Mouse (Mus musculus): ENCODE results near the gene Hmcn1.

The Hmcn1 gene

DNA sequence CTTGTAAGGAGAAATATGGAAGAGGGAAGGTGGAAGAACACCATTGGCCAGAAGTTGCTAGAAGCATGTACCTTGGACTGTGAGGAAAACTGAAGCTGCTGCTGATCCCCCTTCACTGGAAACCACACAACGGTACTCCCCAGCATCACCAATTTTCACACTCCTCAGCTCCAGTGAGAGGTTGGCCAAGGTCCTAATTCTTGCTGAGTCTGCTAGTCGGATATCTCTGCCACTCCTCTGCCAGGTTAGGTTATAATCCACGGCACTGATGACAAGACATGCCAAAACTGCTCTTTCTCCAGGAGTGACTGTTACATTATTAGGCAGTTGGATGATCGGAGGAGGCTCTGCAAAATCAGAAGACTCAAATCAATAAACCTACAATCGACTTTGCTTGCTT, 194.6 kb downstream of the Hmcn1 start:
- TF ChIP-seq GATA4 (IDR thresholded peaks at IDR 0.05; ENCODE audit: insufficient replicate concordance, low read length): no peak

DNA sequence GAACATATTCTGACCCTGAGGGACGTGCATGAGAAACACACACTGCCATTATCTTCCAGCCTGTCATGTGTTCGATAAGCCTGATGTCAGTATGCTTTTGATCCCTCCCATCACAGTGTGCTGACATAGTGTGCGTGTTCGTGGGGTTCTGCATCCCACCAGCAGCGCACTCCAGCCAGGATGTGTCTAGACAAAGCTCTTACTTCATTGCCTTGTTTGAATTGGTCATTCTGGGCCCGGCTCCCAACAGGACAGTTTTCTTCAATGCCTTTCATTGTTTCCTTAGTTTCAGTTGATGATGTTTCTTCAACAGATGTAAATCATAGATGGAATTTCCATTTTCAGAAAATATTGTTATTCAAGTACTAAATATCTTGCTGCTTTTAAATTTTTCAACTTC, 206.5 kb downstream of the Hmcn1 start:
- no peak for TF ChIP-seq GATA4 (IDR thresholded peaks at IDR 0.05; ENCODE audit: insufficient replicate concordance, low read length)

DNA sequence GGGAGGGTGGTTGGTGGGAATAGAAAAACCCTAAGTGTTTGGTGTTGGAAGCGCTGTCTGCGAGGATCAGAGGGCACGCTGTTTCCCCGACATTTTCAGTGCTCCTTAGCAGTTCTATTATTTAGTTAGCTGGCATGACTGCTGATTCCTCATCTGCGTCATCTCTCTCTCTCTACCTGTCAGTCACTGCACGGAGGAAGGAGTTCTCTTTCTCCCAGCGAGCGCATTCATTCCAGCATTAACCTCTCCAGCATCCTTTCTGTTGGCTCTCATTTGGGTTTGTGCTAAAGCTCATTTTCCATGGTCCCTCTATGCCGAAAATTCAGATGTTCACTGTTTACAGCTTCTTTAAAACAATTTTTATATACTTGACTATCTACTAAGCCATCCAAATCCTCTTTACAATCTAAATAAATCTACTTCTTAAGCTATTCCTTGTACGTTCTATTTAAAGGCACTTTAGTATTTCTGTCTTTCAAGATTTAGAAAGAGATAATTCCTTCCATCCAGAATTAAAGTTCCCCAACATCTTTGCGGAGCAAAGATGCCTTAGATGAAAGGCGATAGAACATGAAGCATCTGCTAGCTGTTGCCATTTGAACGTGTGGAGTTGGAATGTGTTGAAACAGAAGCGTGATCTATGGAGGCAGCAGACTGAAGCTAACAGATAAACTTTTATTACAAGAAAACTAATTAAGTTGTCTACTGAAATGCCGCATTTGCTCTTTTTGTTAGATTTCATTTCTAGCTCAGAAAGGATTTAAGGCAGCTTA, 210.0 kb downstream of the Hmcn1 start:
- no peak for TF ChIP-seq GATA4 (IDR thresholded peaks at IDR 0.05; ENCODE audit: insufficient replicate concordance, low read length)

DNA sequence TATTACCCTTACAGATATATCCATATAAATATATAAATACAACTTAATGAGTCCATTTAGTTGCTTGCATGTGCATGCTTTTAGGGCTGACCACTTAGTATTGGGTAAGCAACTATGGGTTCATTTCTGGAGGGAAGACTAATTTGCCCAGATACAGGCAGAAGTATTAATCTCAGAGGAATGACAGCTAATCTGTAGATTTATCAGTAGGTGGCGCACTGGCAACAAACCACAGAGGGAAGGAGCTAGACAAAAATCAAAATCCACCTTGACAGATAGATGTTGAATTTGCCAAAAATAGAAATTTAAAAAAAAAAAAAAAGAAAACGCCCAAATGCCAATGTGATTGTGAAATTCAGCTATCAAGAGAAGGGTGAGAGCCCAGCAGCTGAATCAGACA, 213.3 kb downstream of the Hmcn1 start:
- TF ChIP-seq GATA4 (IDR thresholded peaks at IDR 0.05; ENCODE audit: insufficient replicate concordance, low read length): no peak

DNA sequence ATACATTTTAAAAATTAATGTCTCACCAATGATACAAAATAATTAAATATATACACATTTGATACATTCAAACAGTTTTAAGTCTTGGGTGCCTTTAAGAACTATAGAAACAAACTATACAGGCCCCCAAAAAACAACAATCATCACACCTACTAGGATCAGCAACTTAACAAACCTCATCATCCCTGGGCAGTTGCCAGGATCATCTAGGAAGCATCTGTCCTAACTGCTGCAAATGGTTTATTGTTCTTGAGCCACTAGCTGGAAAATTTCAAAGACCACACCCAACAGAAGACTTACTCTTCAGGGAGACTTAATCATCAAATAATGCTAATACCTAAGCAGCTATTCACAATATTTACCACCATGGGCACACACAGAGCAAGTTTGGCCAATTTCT, 216.5 kb downstream of the Hmcn1 start:
- no peak for TF ChIP-seq GATA4 (IDR thresholded peaks at IDR 0.05; ENCODE audit: insufficient replicate concordance, low read length)

DNA sequence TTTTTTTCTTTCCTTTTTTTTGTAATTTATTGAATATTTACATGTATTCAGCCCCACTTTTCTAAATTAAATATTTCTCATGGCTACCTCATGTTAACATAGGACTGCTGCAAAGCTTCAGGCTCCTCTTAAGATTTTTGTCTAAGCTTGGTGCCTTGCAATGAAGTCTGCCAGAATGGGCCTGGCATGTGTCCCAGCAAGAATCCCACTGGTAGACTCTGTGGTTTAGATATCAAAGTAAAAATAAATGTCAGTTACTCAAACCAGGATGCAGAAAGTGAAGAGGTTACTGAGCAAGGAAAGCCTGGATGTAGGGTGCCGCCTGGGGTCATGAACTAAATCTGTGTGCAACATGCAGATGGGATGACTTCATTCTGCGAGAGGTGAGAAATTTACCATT, 217.5 kb downstream of the Hmcn1 start:
- TF ChIP-seq GATA4 (IDR thresholded peaks at IDR 0.05; ENCODE audit: insufficient replicate concordance, low read length): no peak

DNA sequence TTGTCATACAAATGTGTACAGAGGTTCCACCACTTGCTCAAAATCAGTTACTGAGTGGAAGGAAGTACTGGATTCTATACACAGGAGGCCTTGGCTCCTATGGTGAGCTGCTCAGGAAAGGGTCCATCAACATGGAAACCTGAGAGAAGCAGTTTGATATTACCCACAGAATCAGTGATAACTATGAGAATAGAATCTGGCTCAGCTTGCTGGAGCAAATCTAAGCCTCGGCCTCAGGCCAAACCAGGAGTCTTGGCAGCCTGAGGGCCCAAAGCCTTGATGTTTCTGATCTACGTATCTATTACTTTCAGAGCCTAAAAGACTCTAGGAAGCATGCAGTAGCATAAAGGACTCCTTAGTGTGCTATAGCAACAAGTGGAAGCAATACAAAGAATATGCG, 220.3 kb downstream of the Hmcn1 start:
- no peak for TF ChIP-seq GATA4 (IDR thresholded peaks at IDR 0.05; ENCODE audit: insufficient replicate concordance, low read length)

DNA sequence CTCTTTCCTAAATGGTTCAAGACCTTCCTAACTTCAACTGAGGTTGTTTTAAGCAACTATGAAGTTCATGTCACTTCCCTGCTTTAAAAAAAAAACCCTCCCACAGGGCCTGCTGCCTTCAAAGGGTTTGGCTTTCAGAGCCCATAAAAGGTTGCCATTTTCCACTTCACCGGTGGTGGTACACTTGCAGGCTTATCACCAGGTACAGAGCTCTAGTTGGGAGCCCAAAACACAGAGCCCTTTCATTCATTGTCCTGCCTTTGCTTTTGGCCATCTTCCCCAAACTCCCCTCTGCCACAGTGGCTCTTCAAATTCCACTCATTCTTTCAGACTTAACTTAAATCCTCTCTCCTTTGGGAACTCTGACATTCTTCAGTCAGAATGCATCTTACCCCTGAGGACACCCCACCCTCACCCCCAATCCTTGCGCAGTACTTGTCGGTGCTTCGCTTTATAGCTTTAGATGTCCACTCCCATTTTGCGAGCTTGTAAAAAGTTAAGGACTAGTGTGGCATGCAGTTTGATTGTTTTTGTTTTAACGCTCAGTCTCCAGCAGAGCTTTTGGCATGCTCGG, 222.2 kb downstream of the Hmcn1 start:
- no peak for TF ChIP-seq GATA4 (IDR thresholded peaks at IDR 0.05; ENCODE audit: insufficient replicate concordance, low read length)

DNA sequence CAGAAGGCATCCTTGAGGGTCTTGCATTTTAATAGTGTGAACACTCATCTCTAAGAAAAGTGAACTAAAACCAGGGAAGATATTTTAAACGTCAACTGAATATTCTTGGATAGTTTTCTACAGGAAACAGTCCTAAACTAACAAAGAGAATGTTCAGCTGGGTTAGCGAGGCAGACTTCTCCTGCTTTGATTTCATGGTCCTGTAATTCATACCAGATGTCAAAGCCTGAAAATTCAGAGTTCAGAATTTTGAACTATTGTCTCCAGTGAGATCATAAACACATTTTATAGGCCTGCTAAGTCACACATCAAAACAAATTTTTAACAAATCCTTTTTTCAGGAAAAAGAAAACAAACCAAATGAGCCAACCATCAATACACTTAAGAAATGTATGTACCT, 223.4 kb downstream of the Hmcn1 start:
- no peak for TF ChIP-seq GATA4 (IDR thresholded peaks at IDR 0.05; ENCODE audit: insufficient replicate concordance, low read length)

DNA sequence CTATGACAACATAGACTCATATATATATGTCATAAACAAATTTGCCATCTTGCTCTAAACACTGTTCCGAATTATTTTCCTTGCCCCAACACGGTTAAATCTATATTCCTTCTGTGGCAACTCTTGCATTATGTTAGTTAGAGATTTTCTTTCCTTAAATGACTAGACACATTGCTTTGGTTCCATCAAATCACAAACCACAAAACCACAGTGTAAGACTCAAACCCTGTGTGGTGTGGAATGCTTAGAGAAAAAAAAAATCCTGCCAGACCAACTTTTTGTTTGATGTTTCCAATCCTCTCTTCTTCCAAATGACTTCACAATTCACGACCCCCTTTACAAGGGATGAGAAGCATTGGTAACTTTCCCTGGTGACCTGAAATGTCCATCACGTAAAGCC, 231.6 kb downstream of the Hmcn1 start:
- no peak for TF ChIP-seq GATA4 (IDR thresholded peaks at IDR 0.05; ENCODE audit: insufficient replicate concordance, low read length)

DNA sequence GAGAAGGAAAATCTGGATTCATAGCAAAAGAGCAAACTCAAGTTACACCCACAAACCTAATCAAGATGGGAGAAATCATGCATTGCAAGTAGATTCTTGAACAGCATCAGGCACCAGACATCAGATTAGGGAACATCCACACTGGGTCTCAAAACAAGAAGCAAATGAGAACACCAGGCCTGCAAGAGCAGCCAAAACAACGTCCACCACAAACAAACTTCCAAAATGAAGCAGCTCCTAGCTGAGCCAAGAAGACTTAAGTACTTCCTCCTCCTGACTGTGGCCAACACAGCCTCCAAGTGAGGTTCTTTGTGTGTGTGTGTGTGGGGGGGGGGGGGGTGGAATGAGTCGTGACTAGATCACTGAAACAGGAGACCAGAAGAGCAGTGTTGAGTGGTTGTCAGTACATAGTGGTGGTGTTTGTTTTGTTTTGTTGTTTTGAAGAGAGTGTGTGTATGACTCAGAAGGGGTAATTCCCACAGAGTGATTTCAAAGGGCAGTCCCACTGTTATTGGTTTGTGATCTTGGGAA, 232.4 kb downstream of the Hmcn1 start:
- TF ChIP-seq GATA4 (IDR thresholded peaks at IDR 0.05; ENCODE audit: insufficient replicate concordance, low read length): no peak

DNA sequence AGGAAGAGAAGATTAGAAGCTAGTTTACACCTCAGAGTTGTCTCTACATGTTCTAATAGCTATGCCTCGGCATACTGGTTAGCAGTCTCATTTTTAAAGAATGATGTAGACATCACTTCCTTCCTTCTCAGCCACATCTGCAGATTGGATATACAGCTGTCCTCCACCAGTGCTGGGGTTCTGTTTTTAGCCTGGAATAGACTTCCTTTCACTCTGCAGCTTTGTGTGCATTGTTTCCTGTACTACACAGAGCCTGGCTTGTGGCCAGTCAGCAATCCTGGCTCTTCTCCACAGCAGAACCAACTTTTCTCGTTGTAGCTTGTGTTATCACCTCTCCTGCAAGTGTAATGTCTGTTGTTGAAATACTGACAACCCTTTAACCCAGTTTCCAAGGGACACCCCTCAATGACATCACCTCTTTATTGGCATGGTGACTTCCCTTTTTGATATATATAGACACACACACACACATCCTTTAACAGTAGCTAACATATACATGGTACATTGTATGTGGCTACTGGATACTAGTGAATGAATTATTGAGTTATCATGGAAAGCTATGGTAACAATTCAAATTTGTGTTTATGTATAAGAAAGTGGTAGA, 233.7 kb downstream of the Hmcn1 start:
- TF ChIP-seq GATA4 (IDR thresholded peaks at IDR 0.05; ENCODE audit: insufficient replicate concordance, low read length): no peak

DNA sequence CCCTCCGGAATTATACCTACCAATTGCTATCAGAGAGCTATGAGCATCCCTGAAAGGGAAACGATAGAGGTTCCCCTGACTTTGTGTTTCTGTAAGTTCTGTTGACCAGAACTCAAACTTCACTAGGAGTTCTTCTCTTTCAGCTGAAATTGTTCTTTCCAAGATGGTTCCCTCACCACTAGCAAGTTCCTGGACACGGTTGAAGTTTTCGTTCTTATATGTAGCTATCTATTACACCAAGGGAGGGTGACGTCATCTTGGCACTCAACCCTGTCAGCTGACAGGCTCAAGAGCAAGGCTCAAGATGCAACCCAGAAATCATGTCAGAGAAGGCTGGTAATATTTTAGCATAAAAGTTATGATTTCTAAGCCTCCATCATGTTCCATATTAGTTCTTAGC, 239.3 kb downstream of the Hmcn1 start:
- no peak for TF ChIP-seq GATA4 (IDR thresholded peaks at IDR 0.05; ENCODE audit: insufficient replicate concordance, low read length)

DNA sequence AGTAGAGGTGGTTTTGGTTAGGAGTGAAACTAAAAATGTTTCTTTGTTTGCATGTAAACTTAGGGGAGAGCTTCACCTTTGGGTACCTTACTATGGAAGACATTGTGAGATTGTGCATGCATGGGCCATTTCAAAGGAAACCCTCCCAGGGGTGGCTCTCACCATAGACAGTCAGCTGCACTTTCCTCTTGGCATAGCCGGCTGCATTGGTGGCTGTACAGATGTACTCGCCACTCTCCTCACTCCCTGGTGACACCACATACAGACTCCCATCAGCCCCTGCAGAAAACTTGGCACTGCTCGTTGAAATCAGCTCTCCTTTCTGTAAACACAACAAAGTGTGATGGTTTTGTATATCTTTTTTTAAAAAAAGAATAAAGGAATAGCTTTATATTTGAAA, 244.5 kb downstream of the Hmcn1 start:
- no peak for TF ChIP-seq GATA4 (IDR thresholded peaks at IDR 0.05; ENCODE audit: insufficient replicate concordance, low read length)

DNA sequence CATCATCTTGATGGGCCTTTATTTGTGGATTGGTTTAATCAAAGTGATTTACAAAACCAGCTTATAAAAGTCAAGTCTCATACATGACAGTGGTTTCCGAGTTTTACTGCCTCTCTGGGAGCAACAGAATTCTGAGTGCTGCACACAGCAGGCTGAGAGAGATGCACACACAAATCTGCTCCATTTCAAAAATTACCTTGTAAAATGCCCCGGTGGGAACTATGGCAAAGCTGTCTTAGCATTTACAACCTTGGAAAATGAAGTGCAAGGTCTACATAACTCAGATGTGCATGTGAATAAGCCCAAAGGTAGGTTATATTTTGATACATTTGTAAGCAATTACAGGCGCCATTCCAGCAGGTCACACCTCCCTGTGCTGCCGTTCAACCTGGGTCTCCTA, 245.5 kb downstream of the Hmcn1 start:
- TF ChIP-seq GATA4 (IDR thresholded peaks at IDR 0.05; ENCODE audit: insufficient replicate concordance, low read length): no peak

DNA sequence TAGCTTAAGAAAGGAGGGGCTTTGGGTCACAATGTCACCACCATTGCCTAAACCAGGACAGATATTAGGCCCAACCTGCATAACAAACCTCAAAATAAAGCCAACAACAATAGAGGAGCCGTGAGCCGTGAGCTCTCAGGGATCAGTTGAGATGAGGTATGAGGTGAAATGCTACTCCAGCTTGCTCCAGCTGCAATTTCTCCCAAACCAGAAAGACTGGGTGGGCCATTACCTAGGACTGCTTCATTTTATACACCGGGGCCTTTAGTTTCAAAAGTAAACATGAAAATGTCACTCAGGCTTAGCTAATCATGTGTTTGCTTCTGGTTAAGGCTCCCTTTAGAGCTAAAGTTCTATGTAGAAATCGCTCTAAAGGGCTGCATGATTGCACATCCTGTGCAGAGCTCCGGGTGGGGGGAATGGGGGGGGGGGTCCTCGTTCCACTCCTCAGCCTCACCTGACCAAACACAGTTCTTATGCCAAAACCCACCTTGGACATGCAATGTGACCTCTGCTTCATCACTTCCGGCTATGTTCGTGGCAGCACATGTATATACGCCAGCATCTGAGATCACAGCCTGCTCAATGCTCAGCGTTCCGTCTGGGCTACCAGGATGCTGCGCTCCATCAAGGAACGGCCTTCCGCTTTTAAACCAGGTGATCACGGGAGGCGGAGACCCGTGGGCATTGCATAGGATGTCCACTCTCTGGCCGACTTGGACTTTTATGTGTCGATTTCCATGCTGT, 250.0 kb downstream of the Hmcn1 start:
- no peak for TF ChIP-seq GATA4 (IDR thresholded peaks at IDR 0.05; ENCODE audit: insufficient replicate concordance, low read length)

Measured in liver, adult (tissue).